Mouse (Mus musculus) forebrain, embryonic 16.5 days (tissue): ENCODE measurements around the gene Ccdc69. TPM values are rescaled to one million over a fixed set of nuclear protein-coding genes. Genes with fewer than 3 reads are reported as not detected.
A peak's percentile ranks its signal among the peaks of the same experiment; 100 is the strongest.

Experiments
- ATAC-seq: fragments of 200-750 bp; cut with Nextera tagmentation; 2 replicates; pipeline ENCODE4 v1.8.0; 2017; ENCODE audit warnings: mild to moderate bottlenecking, moderate library complexity
- H3K27ac ChIP-seq: fragments of 300-500 bp; sonication (generic); 2 replicates; pipeline ENCODE4 v1.5.1; 2014; ENCODE audit warnings: low read length, control low read depth
- H3K27me3 ChIP-seq: fragments of 300-500 bp; sonication (generic); replicated peaks from 2 replicates; pipeline ENCODE4 v1.6.1; 2014; ENCODE audit warnings: low read length; ENCODE audit not compliant: control insufficient read depth, insufficient read depth
- H3K36me3 ChIP-seq: fragments of 300-500 bp; sonication (generic); 2 replicates; pipeline ENCODE4 v1.6.1; 2014; ENCODE audit not compliant: control insufficient read depth, insufficient read depth
- H3K4me1 ChIP-seq: fragments of 300-500 bp; sonication (generic); replicated peaks from 2 replicates; pipeline ENCODE4 v1.6.1; 2014; ENCODE audit warnings: low read length; ENCODE audit not compliant: control insufficient read depth, insufficient read depth
- H3K4me2 ChIP-seq: fragments of 300-500 bp; sonication (generic); 2 replicates; pipeline ENCODE4 v1.6.1; 2014; ENCODE audit warnings: mild to moderate bottlenecking, low read length, control low read depth
- H3K4me3 ChIP-seq: fragments of 300-500 bp; sonication (generic); replicated peaks from 2 replicates; pipeline ENCODE4 v1.5.1; 2014; ENCODE audit warnings: mild to moderate bottlenecking, low read length, control low read depth
- H3K9ac ChIP-seq: fragments of 300-500 bp; sonication (generic); replicated peaks from 2 replicates; pipeline ENCODE4 v1.6.1; 2014; ENCODE audit warnings: low read depth, low read length, control low read depth
- H3K9me3 ChIP-seq: fragments of 300-500 bp; sonication (generic); 2 replicates; pipeline ENCODE4 v1.6.1; 2016; ENCODE audit warnings: low read length; ENCODE audit not compliant: control insufficient read depth
- WGBS: fragments of 180-500 bp; shearing (Covaris S2); extraction: QIAGEN DNeasy Blood & Tissue Kit; methylation state at CpG from one replicate; pipeline ENCODE4 v1.1.7; 2014; 5-methylcytosine and 5-hydroxymethylcytosine counted together
- polyA plus RNA-seq: library from polyadenylated mRNA; unstranded; fragments of >200 nt; fragmentation: Nextera tagmentation; extraction: Ambion mirVana; gene quantifications from 2 replicates; pipeline ENCODE4 v1.2.1, GENCODE M21; 2015

Ccdc69 gene
- polyA plus RNA-seq, 1 experiment from 2014 or later = 0.29 TPM

GRCm38 (mm10) chr11:55062856-55063255, 15.1 kb downstream of the Ccdc69 start:
- H3K36me3 ChIP-seq = no peaks in the 10 kb centered on the region
- no peaks in the 10 kb centered on the region for H3K4me1 ChIP-seq
- ATAC-seq = no peak
- H3K27ac ChIP-seq = no peak overlapping the region
- H3K4me3 ChIP-seq = no peak overlapping the region
- no peaks in the 10 kb centered on the region for H3K27me3 ChIP-seq
- H3K4me2 ChIP-seq = no peak overlapping the region
- H3K9me3 ChIP-seq = no peaks in the 10 kb centered on the region
- no peak overlapping the region for H3K9ac ChIP-seq
- WGBS = 80% methylated on average over 5 of the region's 5 CpGs

GRCm38 (mm10) chr11:55060802-55061201, 17.1 kb downstream of the Ccdc69 start:
- H3K27me3 ChIP-seq = no peaks in the 10 kb centered on the region
- no peak for ATAC-seq
- H3K4me3 ChIP-seq = no peak overlapping the region
- 97% methylated on average over 5 of the region's 5 CpGs for WGBS
- H3K4me1 ChIP-seq = no peaks in the 10 kb centered on the region
- H3K9me3 ChIP-seq = no peaks in the 10 kb centered on the region
- no peak overlapping the region for H3K9ac ChIP-seq
- no peak overlapping the region for H3K4me2 ChIP-seq
- H3K27ac ChIP-seq = no peak overlapping the region
- no peaks in the 10 kb centered on the region for H3K36me3 ChIP-seq

GRCm38 (mm10) chr11:55057511-55057910, 20.4 kb downstream of the Ccdc69 start:
- Histone ChIP-seq H3K27ac (no peak overlapping the region), H3K9ac (no peak overlapping the region), H3K4me2 (no peak overlapping the region), H3K4me3 (no peak overlapping the region), H3K4me1 (no peaks in the 10 kb centered on the region), H3K27me3 (no peaks in the 10 kb centered on the region), H3K9me3 (no peaks in the 10 kb centered on the region), H3K36me3 (no peaks in the 10 kb centered on the region)
- WGBS = 88% methylated on average over 3 of the region's 3 CpGs
- ATAC-seq = no peak

GRCm38 (mm10) chr11:55050837-55051510, 27.0 kb downstream of the Ccdc69 start:
- no peaks in the 10 kb centered on the region for H3K4me1 ChIP-seq
- no peak overlapping the region for H3K4me3 ChIP-seq
- 88% methylated on average over 7 of the region's 7 CpGs for WGBS
- H3K9me3 ChIP-seq = no peaks in the 10 kb centered on the region
- H3K9ac ChIP-seq = no peak overlapping the region
- no peak for ATAC-seq
- H3K27ac ChIP-seq = no peak overlapping the region
- H3K27me3 ChIP-seq = no peaks in the 10 kb centered on the region
- H3K4me2 ChIP-seq = no peak overlapping the region
- H3K36me3 ChIP-seq = no peaks in the 10 kb centered on the region

GRCm38 (mm10) chr11:55046600-55046999, 31.3 kb downstream of the Ccdc69 start:
- no peaks in the 10 kb centered on the region for H3K36me3 ChIP-seq
- no peaks in the 10 kb centered on the region for H3K9me3 ChIP-seq
- no peaks in the 10 kb centered on the region for H3K27me3 ChIP-seq
- no peak overlapping the region for H3K4me3 ChIP-seq
- 60% methylated on average over 5 of the region's 5 CpGs for WGBS
- H3K9ac ChIP-seq = no peak overlapping the region
- H3K27ac ChIP-seq = no peak overlapping the region
- H3K4me2 ChIP-seq = no peak overlapping the region
- no peaks in the 10 kb centered on the region for H3K4me1 ChIP-seq
- ATAC-seq = no peak

- Histone ChIP-seq H3K4me2 (no peak overlapping the region), H3K27ac (no peak overlapping the region), H3K4me1 (0 out of 2 replicates have a peak, but pooled peaks cover 2% of the 10 kb centered on the region), H3K27me3 (no peaks in the 10 kb centered on the region), H3K4me3 (no peak overlapping the region), H3K9me3 (no peaks in the 10 kb centered on the region), H3K36me3 (no peaks in the 10 kb centered on the region), H3K9ac (no peak overlapping the region)
- ATAC-seq = no peak
- 80% methylated on average over 4 of the region's 4 CpGs for WGBS
Observed at GRCm38 (mm10) chr11:55041348-55041747, 36.6 kb downstream of the Ccdc69 start.

- H3K27ac ChIP-seq = no peak overlapping the region
- no peak overlapping the region for H3K9ac ChIP-seq
- H3K4me1 ChIP-seq = 0 out of 2 replicates have a peak, but pooled peaks cover 2% of the 10 kb centered on the region
- H3K4me2 ChIP-seq = no peak overlapping the region
- H3K4me3 ChIP-seq = no peak overlapping the region
- no peaks in the 10 kb centered on the region for H3K36me3 ChIP-seq
- 3% methylated on average over 9 of the region's 9 CpGs for WGBS
- H3K9me3 ChIP-seq = no peaks in the 10 kb centered on the region
- ATAC-seq = peak; percentile 62
- H3K27me3 ChIP-seq = no peaks in the 10 kb centered on the region
Observed at GRCm38 (mm10) chr11:55039591-55039990, 38.3 kb downstream of the Ccdc69 start.

- Histone ChIP-seq H3K27ac (no peak overlapping the region), H3K27me3 (no peaks in the 10 kb centered on the region), H3K9ac (no peak overlapping the region), H3K36me3 (no peaks in the 10 kb centered on the region), H3K4me2 (no peak overlapping the region), H3K4me3 (no peak overlapping the region), H3K9me3 (no peaks in the 10 kb centered on the region), H3K4me1 (peaks cover 18% of the 10 kb centered on the region)
- 31% methylated on average over 3 of the region's 3 CpGs for WGBS
- ATAC-seq = no peak
Observed at GRCm38 (mm10) chr11:55036601-55037000, 41.3 kb downstream of the Ccdc69 start.

- Histone ChIP-seq H3K36me3 (no peaks in the 10 kb centered on the region), H3K4me1 (peaks cover 21% of the 10 kb centered on the region), H3K27ac (peak within 1 kb of the TSS; percentile 23; the same call in 1 of the 2 replicates), H3K4me2 (peak within 1 kb of the TSS; percentile 99), H3K9ac (peak within 1 kb of the TSS; percentile 79), H3K4me3 (peak within 1 kb of the TSS; percentile 74), H3K27me3 (no peaks in the 10 kb centered on the region), H3K9me3 (no peaks in the 10 kb centered on the region)
- ATAC-seq = peak; percentile 95
- WGBS = 0% methylated on average over 41 of the region's 41 CpGs
Observed at GRCm38 (mm10) chr11:55033040-55033660, 44.8 kb downstream of the Ccdc69 start, which contains the start of gene Anxa6. Anxa6 (minus strand) TSS chr11:55033445.
